Mouse (Mus musculus) stomach, postnatal 0 days (tissue): Measurements from ENCODE around the gene Fbxw9. TPM values are rescaled to one million over a fixed set of nuclear protein-coding genes. Genes with fewer than 3 reads are reported as not detected.

Experiments
- ATAC-seq: fragments of 200-750 bp; cut with Nextera tagmentation; 2 replicates; pipeline ENCODE4 v1.8.0; 2017; ENCODE audit not compliant: low FRiP score, low TSS enrichment
- DNase-seq: peaks from one replicate; pipeline ENCODE4 v3.0.0-alpha.2; 2016; ENCODE audit warnings: low spot score
- H3K27ac ChIP-seq: fragments of 300-500 bp; sonication (generic); replicated peaks from 2 replicates; pipeline ENCODE4 v1.5.1; 2014; ENCODE audit warnings: mild to moderate bottlenecking, control low read depth
- H3K27me3 ChIP-seq: fragments of 300-500 bp; sonication (generic); 2 replicates; pipeline ENCODE4 v1.6.1; 2014; ENCODE audit warnings: low read length; ENCODE audit not compliant: control insufficient read depth, insufficient read depth
- H3K36me3 ChIP-seq: fragments of 300-500 bp; sonication (generic); 2 replicates; pipeline ENCODE4 v1.6.1; 2014; ENCODE audit warnings: low read length, mixed read lengths; ENCODE audit not compliant: control insufficient read depth, insufficient read depth
- H3K4me1 ChIP-seq: fragments of 300-500 bp; sonication (generic); replicated peaks from 2 replicates; pipeline ENCODE4 v1.6.1; 2014; ENCODE audit warnings: antibody characterized with exemption; ENCODE audit not compliant: control insufficient read depth, insufficient read depth
- H3K4me2 ChIP-seq: fragments of 300-500 bp; sonication (generic); replicated peaks from 2 replicates; pipeline ENCODE4 v1.6.1; 2014; ENCODE audit warnings: low read depth, mild to moderate bottlenecking, control low read depth, moderate library complexity
- H3K4me3 ChIP-seq: fragments of 300-500 bp; sonication (generic); 2 replicates; pipeline ENCODE4 v1.5.1; 2014; ENCODE audit warnings: low read depth, low read length, control low read depth
- H3K9ac ChIP-seq: fragments of 300-500 bp; sonication (generic); 2 replicates; pipeline ENCODE4 v1.6.1; 2014; ENCODE audit warnings: mild to moderate bottlenecking, low read length, control low read depth, mixed read lengths
- H3K9me3 ChIP-seq: fragments of 300-500 bp; sonication (generic); 2 replicates; pipeline ENCODE4 v1.6.1; 2016; ENCODE audit warnings: low read length; ENCODE audit not compliant: control insufficient read depth
- CTCF ChIP-seq: IDR thresholded peaks from 2 replicates; pipeline ENCODE4 v1.5.1; 2016; ENCODE audit warnings: antibody characterized with exemption, low read depth, mild to moderate bottlenecking, moderate library complexity
- EP300 ChIP-seq: optimal IDR thresholded peaks from 2 replicates; pipeline ENCODE3; 2016; ENCODE audit warnings: antibody characterized with exemption
- WGBS: fragments of 180-500 bp; shearing (Covaris S2); extraction: QIAGEN DNeasy Blood & Tissue Kit; methylation state at CpG from one replicate; pipeline ENCODE4 v1.1.7; 2014; 5-methylcytosine and 5-hydroxymethylcytosine counted together
- polyA plus RNA-seq: library from polyadenylated mRNA; unstranded; fragments of >200 nt; fragmentation: Nextera tagmentation; extraction: Ambion mirVana; gene quantifications from 2 replicates; pipeline ENCODE4 v1.2.1, GENCODE M21; 2015

Fbxw9 gene
- polyA plus RNA-seq, 1 experiment from 2014 or later: 25.7 TPM

- peak overlapping the region; percentile 99 for H3K27ac ChIP-seq
- no peaks in the 10 kb centered on the region for H3K9me3 ChIP-seq
- WGBS: 2% methylated on average over 50 of the region's 57 CpGs
- H3K4me1 ChIP-seq: no peaks in the 10 kb centered on the region
- TF ChIP-seq CTCF: peak; percentile 19; the same call in 1 of the 2 replicates
- TF ChIP-seq EP300: no peak
- peak overlapping the region; percentile 86 for H3K9ac ChIP-seq
- DNase-seq: peak; percentile 79
- H3K4me2 ChIP-seq: peak overlapping the region; percentile 95
- peak overlapping the region; percentile 79 for H3K4me3 ChIP-seq
- peaks cover 10% of the 10 kb centered on the region for H3K36me3 ChIP-seq
- no peaks in the 10 kb centered on the region for H3K27me3 ChIP-seq
- ATAC-seq: peak; percentile 18; the same call in 1 of the 2 replicates
Observed at GRCm38 (mm10) chr8:85037681-85038531, 21.9 kb upstream of the Fbxw9 start.

DNA sequence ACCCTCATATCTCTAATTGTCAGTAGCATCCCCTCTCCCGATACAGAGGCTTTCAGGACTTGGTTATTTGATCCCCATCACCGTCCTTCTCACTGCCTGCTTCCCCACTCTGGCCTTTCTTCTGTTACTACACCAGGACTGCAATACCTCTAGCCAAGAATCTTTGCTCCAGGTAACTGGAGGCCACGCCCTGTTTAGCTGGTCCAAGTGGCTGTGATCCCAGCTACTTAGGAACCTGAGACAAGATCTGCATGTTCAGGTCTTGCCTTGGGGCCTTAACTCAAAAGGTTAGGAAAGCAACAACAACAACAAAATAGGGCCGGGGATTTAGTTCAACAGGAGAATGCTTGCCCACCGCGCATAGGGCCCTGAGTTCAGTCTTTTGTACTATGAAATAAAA is 16.2 kb upstream of the Fbxw9 start:
- Histone ChIP-seq H3K4me2 (no peak overlapping the region), H3K4me3 (no peak overlapping the region), H3K9ac (no peak overlapping the region), H3K27ac (no peak overlapping the region), H3K9me3 (no peaks in the 10 kb centered on the region), H3K36me3 (peaks cover 36% of the 10 kb centered on the region), H3K27me3 (no peaks in the 10 kb centered on the region), H3K4me1 (no peaks in the 10 kb centered on the region)
- TF ChIP-seq EP300 (no peak), CTCF (no peak)
- no peak for DNase-seq
- 88% methylated on average over 6 of the region's 6 CpGs for WGBS
- ATAC-seq: no peak

GRCm38 (mm10) chr8:85057367-85057766 is 2.5 kb upstream of the Fbxw9 start:
- Histone ChIP-seq H3K9ac (no peak overlapping the region), H3K27me3 (no peaks in the 10 kb centered on the region), H3K36me3 (peaks cover 23% of the 10 kb centered on the region), H3K9me3 (no peaks in the 10 kb centered on the region), H3K27ac (no peak overlapping the region), H3K4me3 (no peak overlapping the region), H3K4me1 (peaks cover 4% of the 10 kb centered on the region; the same call in 1 of the 2 replicates), H3K4me2 (no peak overlapping the region)
- DNase-seq (no peak), ATAC-seq (no peak)
- WGBS: 77% methylated on average over 7 of the region's 7 CpGs
- TF ChIP-seq EP300: no peak
- TF ChIP-seq CTCF: 0 out of 2 replicates have a peak, but pooled peaks have one; percentile 3

DNA sequence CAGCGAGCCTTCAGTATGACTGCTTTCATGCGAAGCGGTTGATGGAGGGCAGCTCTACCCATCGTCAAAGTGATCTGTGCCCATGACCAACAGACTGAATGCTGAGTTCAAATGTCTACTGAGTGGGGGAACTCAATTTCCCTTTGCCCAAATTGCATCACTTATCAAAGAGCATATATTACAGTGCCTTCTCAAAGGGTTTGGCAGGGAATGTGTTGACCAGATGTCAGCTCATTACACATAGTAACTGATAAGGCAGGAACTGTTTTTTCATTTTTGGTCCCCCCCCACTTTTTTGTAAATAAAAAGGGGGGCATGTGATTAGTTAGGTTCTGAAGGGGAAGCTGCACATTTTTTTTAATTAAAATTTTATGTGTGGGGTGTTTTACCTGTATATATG is 2.7 kb downstream of the Fbxw9 start:
- H3K4me1 ChIP-seq: peaks cover 4% of the 10 kb centered on the region; the same call in 1 of the 2 replicates
- H3K27ac ChIP-seq: no peak overlapping the region
- no peaks in the 10 kb centered on the region for H3K27me3 ChIP-seq
- 92% methylated on average over 4 of the region's 4 CpGs for WGBS
- no peak for TF ChIP-seq CTCF
- TF ChIP-seq EP300: no peak
- no peak for ATAC-seq
- no peaks in the 10 kb centered on the region for H3K9me3 ChIP-seq
- H3K4me3 ChIP-seq: no peak overlapping the region
- DNase-seq: no peak
- no peaks in the 10 kb centered on the region for H3K36me3 ChIP-seq
- no peak overlapping the region for H3K4me2 ChIP-seq
- no peak overlapping the region for H3K9ac ChIP-seq

GRCm38 (mm10) chr8:85065213-85065612 is 5.4 kb downstream of the Fbxw9 start:
- ATAC-seq (no peak), DNase-seq (no peak)
- TF ChIP-seq EP300 (no peak), CTCF (no peak)
- Histone ChIP-seq H3K27ac (no peak overlapping the region), H3K27me3 (no peaks in the 10 kb centered on the region), H3K4me2 (no peak overlapping the region), H3K36me3 (no peaks in the 10 kb centered on the region), H3K4me3 (no peak overlapping the region), H3K9me3 (no peaks in the 10 kb centered on the region), H3K4me1 (peaks cover 4% of the 10 kb centered on the region; the same call in 1 of the 2 replicates), H3K9ac (no peak overlapping the region)
- 31% methylated on average over 2 of the region's 2 CpGs for WGBS

DNA sequence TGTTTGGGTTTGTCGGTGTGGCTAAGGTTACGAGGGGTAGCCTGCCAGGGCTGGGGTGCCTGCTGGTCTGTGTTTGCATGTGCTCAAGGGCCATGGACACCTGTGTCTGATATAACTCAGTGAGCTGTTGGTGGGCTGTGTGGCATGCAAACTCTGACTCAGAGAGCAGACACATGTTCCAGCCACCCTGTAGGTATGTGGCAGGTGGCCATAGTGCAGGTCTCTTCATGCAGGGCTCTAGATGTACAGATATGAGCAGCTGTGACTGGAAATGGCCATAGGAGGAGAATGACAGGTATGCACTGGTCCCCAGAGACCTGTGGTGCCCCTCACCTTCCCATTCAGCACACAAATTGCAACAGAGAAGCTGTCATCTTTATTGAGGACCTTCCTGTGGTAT is 7.3 kb downstream of the Fbxw9 start:
- no peak overlapping the region for H3K9ac ChIP-seq
- H3K4me1 ChIP-seq: 0 out of 2 replicates have a peak, but pooled peaks cover 2% of the 10 kb centered on the region
- no peak for DNase-seq
- H3K4me2 ChIP-seq: no peak overlapping the region
- H3K36me3 ChIP-seq: no peaks in the 10 kb centered on the region
- H3K27ac ChIP-seq: no peak overlapping the region
- ATAC-seq: no peak
- H3K4me3 ChIP-seq: no peak overlapping the region
- TF ChIP-seq CTCF (no peak), EP300 (no peak)
- H3K9me3 ChIP-seq: no peaks in the 10 kb centered on the region
- 87% methylated on average over 2 of the region's 2 CpGs for WGBS
- H3K27me3 ChIP-seq: no peaks in the 10 kb centered on the region
